Mouse (Mus musculus): ENCODE results near the gene Srl. TPM values are rescaled to one million over a fixed set of nuclear protein-coding genes. Genes with fewer than 3 reads are reported as not detected.
"Not testable (repeated sequence)": the region's sequence is repeated elsewhere in the genome, so short reads cannot be mapped to it uniquely, and the experiment has no call there.

The Srl gene
- total RNA-seq, 4 experiments from 2014 or later, result 5.5 to 10.2 (median 5.9) TPM

GRCm38 (mm10) chr16:4552829-4553550 is 11.4 kb upstream of the Srl start:
- no peak for DNase-seq

- no peak for DNase-seq
Measured at GRCm38 (mm10) chr16:4551885-4552284, 10.3 kb upstream of the Srl start.

- peak; percentile 52 for DNase-seq
Measured at GRCm38 (mm10) chr16:4551056-4551455, 9.4 kb upstream of the Srl start.

GRCm38 (mm10) chr16:4548953-4549688 is 7.5 kb upstream of the Srl start:
- DNase-seq, result no peak

- DNase-seq, result no peak
Measured at GRCm38 (mm10) chr16:4547611-4548010, 6.0 kb upstream of the Srl start.

- DNase-seq, result no peak
Measured at GRCm38 (mm10) chr16:4546838-4547237, 5.2 kb upstream of the Srl start.

- no peak for DNase-seq
Measured at GRCm38 (mm10) chr16:4544845-4545244, 3.2 kb upstream of the Srl start.

GRCm38 (mm10) chr16:4543266-4543665 is 1.6 kb upstream of the Srl start:
- no peak for DNase-seq

- DNase-seq, result no peak
Measured at GRCm38 (mm10) chr16:4542236-4542774, 689 bp upstream of the Srl start.

GRCm38 (mm10) chr16:4541033-4541432 is 583 bp downstream of the Srl start:
- DNase-seq, result no peak

- no peak for DNase-seq
Measured at GRCm38 (mm10) chr16:4540064-4540775, 1.4 kb downstream of the Srl start.

GRCm38 (mm10) chr16:4539521-4539920 is 2.1 kb downstream of the Srl start:
- no peak for DNase-seq

- DNase-seq, result no peak
Measured at GRCm38 (mm10) chr16:4537616-4538358, 3.8 kb downstream of the Srl start.

- not testable (repeated sequence) for DNase-seq
Measured at GRCm38 (mm10) chr16:4527373-4527772, 14.2 kb downstream of the Srl start.

GRCm38 (mm10) chr16:4523313-4524004 is 18.2 kb downstream of the Srl start:
- DNase-seq, result no peak

- DNase-seq, result no peak
Measured at GRCm38 (mm10) chr16:4522879-4523278, 18.7 kb downstream of the Srl start.

- DNase-seq, result no peak
Measured at GRCm38 (mm10) chr16:4521735-4522530, 19.7 kb downstream of the Srl start.

GRCm38 (mm10) chr16:4521074-4521667 is 20.4 kb downstream of the Srl start:
- DNase-seq, result no peak

GRCm38 (mm10) chr16:4520673-4521072 is 20.9 kb downstream of the Srl start:
- DNase-seq, result no peak

GRCm38 (mm10) chr16:4519825-4520224 is 21.8 kb downstream of the Srl start:
- DNase-seq, result no peak

Data from adrenal gland, adult 8-10 months (tissue).